Mouse (Mus musculus): ENCODE results near the gene Chaf1a. TPM values are rescaled to one million over a fixed set of nuclear protein-coding genes. Genes with fewer than 3 reads are reported as not detected.

The Chaf1a gene
- total and polyA plus RNA-seq, 3 experiments = 49.5 to 116 TPM; not detected in 1

DNA sequence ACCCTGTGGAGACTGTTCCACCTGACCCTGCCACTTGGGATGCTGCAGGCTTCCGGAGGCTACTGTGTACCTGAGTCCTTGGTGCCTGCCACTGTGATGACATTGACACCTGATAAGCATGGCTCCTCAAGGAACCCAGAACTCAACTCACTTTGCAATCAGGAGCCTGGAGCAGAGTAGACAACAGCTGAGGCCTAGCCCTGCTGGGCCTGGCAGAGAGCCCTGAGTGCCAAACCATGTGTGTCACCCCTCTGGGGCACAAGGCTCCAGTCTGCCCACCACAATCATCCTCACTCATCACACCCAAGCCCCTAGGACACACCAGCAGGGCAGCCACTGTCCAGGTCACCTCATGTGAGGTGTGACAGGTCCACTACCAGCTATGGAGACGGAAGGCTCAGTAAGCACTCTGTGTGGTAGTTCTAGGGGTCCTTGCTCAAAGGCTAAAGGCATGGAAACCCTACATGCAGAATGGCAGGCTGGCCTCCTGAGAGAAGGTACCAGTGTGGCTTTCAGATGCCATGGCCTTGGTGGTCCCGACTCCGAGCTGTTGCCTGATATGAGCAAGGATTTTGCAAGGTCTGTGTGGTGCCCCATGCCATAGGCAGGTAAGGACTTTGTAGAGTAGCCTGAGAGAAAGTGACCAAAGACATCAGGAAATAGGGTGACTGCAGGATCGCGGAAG lies 19.7 kb upstream of the Chaf1a start:
- Histone ChIP-seq H3K4me1 (ENCODE audit: control insufficient read depth in 1 of 2, insufficient read depth in 2 of 2, low read length in 2 of 2) (no peaks in the 10 kb centered on the region), H3K79me2 (ENCODE audit: control insufficient read depth, insufficient read depth, low read length, poor library complexity) (peaks cover 5% of the 10 kb centered on the region), H3K4me3 (ENCODE audit: control insufficient read depth in 1 of 2, insufficient read depth in 1 of 2, low read depth in 2 of 2, low read length in 2 of 2) (no peak overlapping the region), H3K9me3 (replicated peaks; ENCODE audit: insufficient read depth, low read length) (no peaks in the 10 kb centered on the region), H3K27me3 (ENCODE audit: control insufficient read depth in 1 of 2, insufficient read depth in 2 of 2, low read length in 2 of 2) (no peaks in the 10 kb centered on the region), H3K9ac (ENCODE audit: control insufficient read depth, low read depth, low read length, poor library complexity, severe bottlenecking) (no peak overlapping the region), H3K27ac (ENCODE audit: control insufficient read depth, low read depth, low read length) (no peak overlapping the region), H3K36me3 (ENCODE audit: control insufficient read depth in 1 of 2, insufficient read depth in 2 of 2, low read length in 2 of 2) (peaks cover 0 to 3% of the 10 kb centered on the region in 2 experiments; a peak in 2 of 4 replicates)
- DNase-seq (ENCODE audit: low read depth, low spot score) = no peak
- no peak for TF ChIP-seq KAT2A (conservative IDR thresholded peaks at IDR 0.05; ENCODE audit: low read depth, low read length)
- TF ChIP-seq RAD21 (IDR thresholded peaks at IDR 0.05; ENCODE audit: low read depth, low read length) = no peak

DNA sequence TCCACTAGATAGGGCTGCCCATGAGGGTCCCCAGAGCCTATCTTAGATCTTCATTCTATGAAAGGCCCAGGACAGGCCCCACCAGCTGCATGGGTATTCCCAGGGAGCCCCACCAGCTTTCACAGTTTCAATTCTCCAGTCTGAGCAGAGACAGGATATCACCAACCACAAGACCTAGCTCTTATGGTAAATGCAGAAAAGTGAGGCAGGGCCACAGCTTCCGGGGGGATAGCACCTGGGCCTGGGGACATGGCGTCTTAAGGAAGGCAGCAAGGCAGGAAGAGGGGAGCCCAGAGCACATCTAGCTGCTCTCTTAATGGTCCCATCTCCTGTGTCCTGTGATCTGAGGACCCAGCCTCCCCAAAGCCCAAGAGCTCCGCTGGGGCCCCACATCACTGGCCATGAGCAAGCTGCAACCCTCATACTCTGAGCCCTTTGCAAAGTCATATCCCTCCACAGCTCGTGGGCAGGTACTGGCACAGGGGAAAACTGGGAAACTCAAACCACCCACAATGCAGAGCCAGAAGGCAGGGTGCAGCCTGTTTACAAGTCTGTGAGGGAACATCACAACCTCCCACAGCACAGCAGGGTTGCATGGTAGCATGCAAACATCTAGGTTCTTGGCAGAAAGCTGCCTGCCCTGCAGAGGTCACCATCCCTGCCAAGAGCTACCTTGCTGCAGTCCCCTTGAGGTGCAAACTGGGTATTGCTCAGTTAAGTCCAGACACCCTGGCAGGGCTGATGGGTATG lies 18.9 kb upstream of the Chaf1a start:
- Histone ChIP-seq H3K9ac (ENCODE audit: control insufficient read depth, low read depth, low read length, poor library complexity, severe bottlenecking) (no peak overlapping the region), H3K27me3 (ENCODE audit: control insufficient read depth in 1 of 2, insufficient read depth in 2 of 2, low read length in 2 of 2) (no peaks in the 10 kb centered on the region), H3K36me3 (ENCODE audit: control insufficient read depth in 1 of 2, insufficient read depth in 2 of 2, low read length in 2 of 2) (peaks cover 0 to 3% of the 10 kb centered on the region in 2 experiments; a peak in 2 of 4 replicates), H3K4me1 (ENCODE audit: control insufficient read depth in 1 of 2, insufficient read depth in 2 of 2, low read length in 2 of 2) (no peaks in the 10 kb centered on the region), H3K79me2 (ENCODE audit: control insufficient read depth, insufficient read depth, low read length, poor library complexity) (peaks cover 5% of the 10 kb centered on the region), H3K27ac (ENCODE audit: control insufficient read depth, low read depth, low read length) (no peak overlapping the region), H3K4me3 (ENCODE audit: control insufficient read depth in 1 of 2, insufficient read depth in 1 of 2, low read depth in 2 of 2, low read length in 2 of 2) (no peak overlapping the region), H3K9me3 (replicated peaks; ENCODE audit: insufficient read depth, low read length) (no peaks in the 10 kb centered on the region)
- no peak for TF ChIP-seq ZNF384 (IDR thresholded peaks at IDR 0.05; ENCODE audit: low read depth, low read length)
- no peak for TF ChIP-seq CHD2 (IDR thresholded peaks at IDR 0.05; ENCODE audit: low read length)
- no peak for TF ChIP-seq ELF1 (IDR thresholded peaks at IDR 0.05; ENCODE audit: low read depth, low read length)
- TF ChIP-seq GABPA (IDR thresholded peaks at IDR 0.05; ENCODE audit: low read depth, low read length) = no peak
- no peak for TF ChIP-seq HCFC1 (IDR thresholded peaks at IDR 0.05; ENCODE audit: low read depth, low read length)
- TF ChIP-seq MXI1 (IDR thresholded peaks at IDR 0.05; ENCODE audit: low read depth, low read length) = no peak
- TF ChIP-seq RAD21 (IDR thresholded peaks at IDR 0.05; ENCODE audit: low read depth, low read length) = no peak
- no peak for TF ChIP-seq KAT2A (conservative IDR thresholded peaks at IDR 0.05; ENCODE audit: low read depth, low read length)
- TF ChIP-seq ZMIZ1 (IDR thresholded peaks at IDR 0.05; ENCODE audit: low read depth, low read length) = no peak
- no peak for TF ChIP-seq USF1 (IDR thresholded peaks at IDR 0.05; ENCODE audit: low read depth, low read length)
- no peak for TF ChIP-seq ETS1 (IDR thresholded peaks at IDR 0.05; ENCODE audit: low read depth, low read length)
- no peak for TF ChIP-seq TBP (IDR thresholded peaks at IDR 0.05; ENCODE audit: low read depth, low read length)
- no peak for DNase-seq (ENCODE audit: low read depth, low spot score)

Data from MEL (cell line).